Mouse (Mus musculus) thymus, adult 18-20 months (tissue): ENCODE results near the gene Gpr179.
"Not testable (repeated sequence)": the region's sequence is repeated elsewhere in the genome, so short reads cannot be mapped to it uniquely, and the experiment has no call there.

Experiments
- DNase-seq, 2 experiments: peaks; one replicate each; pipeline ENCODE4 v3.0.0; 2022; ENCODE audit warnings: mixed read lengths in 2 of 2

Gpr179 gene

GRCm38 (mm10) chr11:97354646-97355045 is 2.8 kb upstream of the Gpr179 start:
- DNase-seq = no peak

- no peak for DNase-seq
Observed at GRCm38 (mm10) chr11:97352935-97353597, 1.2 kb upstream of the Gpr179 start.

- DNase-seq = no peak
Observed at GRCm38 (mm10) chr11:97350035-97350434, 1.8 kb downstream of the Gpr179 start.

GRCm38 (mm10) chr11:97347291-97347690 is 4.6 kb downstream of the Gpr179 start:
- DNase-seq = no peak

GRCm38 (mm10) chr11:97346383-97346782 is 5.5 kb downstream of the Gpr179 start:
- DNase-seq = no peak

- no peak for DNase-seq
Observed at GRCm38 (mm10) chr11:97345446-97345845, 6.4 kb downstream of the Gpr179 start.

GRCm38 (mm10) chr11:97343619-97344018 is 8.3 kb downstream of the Gpr179 start:
- DNase-seq = peak; percentile 21 to 26

GRCm38 (mm10) chr11:97343175-97343574 is 8.7 kb downstream of the Gpr179 start:
- DNase-seq = peak; percentile 24 to 27

GRCm38 (mm10) chr11:97338977-97339315 is 12.9 kb downstream of the Gpr179 start:
- DNase-seq = no peak

- no peak for DNase-seq
Observed at GRCm38 (mm10) chr11:97338302-97338976, 13.4 kb downstream of the Gpr179 start.

GRCm38 (mm10) chr11:97337363-97337762 is 14.5 kb downstream of the Gpr179 start:
- no peak for DNase-seq

- no peak for DNase-seq
Observed at GRCm38 (mm10) chr11:97336751-97337345, 15.0 kb downstream of the Gpr179 start.

- DNase-seq = no peak
Observed at GRCm38 (mm10) chr11:97336238-97336637, 15.6 kb downstream of the Gpr179 start.

- no peak for DNase-seq
Observed at GRCm38 (mm10) chr11:97334400-97334799, 17.5 kb downstream of the Gpr179 start.

GRCm38 (mm10) chr11:97333896-97334295 is 18.0 kb downstream of the Gpr179 start:
- no peak for DNase-seq

- no peak for DNase-seq
Observed at GRCm38 (mm10) chr11:97333044-97333443, 18.8 kb downstream of the Gpr179 start.

- no peak for DNase-seq
Observed at GRCm38 (mm10) chr11:97331231-97332190, 20.4 kb downstream of the Gpr179 start.

- DNase-seq = no peak
Observed at GRCm38 (mm10) chr11:97330315-97330714, 21.6 kb downstream of the Gpr179 start.

- no peak for DNase-seq
Observed at GRCm38 (mm10) chr11:97328148-97328547, 23.7 kb downstream of the Gpr179 start.

- DNase-seq = no peak
Observed at GRCm38 (mm10) chr11:97325224-97325623, 26.7 kb downstream of the Gpr179 start.

GRCm38 (mm10) chr11:97321894-97322600 is 29.8 kb downstream of the Gpr179 start:
- DNase-seq = not testable (repeated sequence)

- no peak for DNase-seq
Observed at GRCm38 (mm10) chr11:97321197-97321596, 30.7 kb downstream of the Gpr179 start.
